Mouse (Mus musculus) megakaryocyte, embryonic 14.5 days (primary cell): ENCODE results near the gene Gm20547.

Experiments used
- FLI1 ChIP-seq: IDR thresholded peaks from 2 replicates; pipeline ENCODE4 v1.6.1; 2012; ENCODE audit warnings: low read length, inconsistent platforms, mixed read lengths
- GATA1 ChIP-seq: IDR thresholded peaks from 3 replicates; pipeline ENCODE4 v1.6.1; 2012; ENCODE audit warnings: mixed read lengths, low read length, inconsistent platforms, borderline replicate concordance

- TF ChIP-seq GATA1 = no peak
- TF ChIP-seq FLI1 = no peak
Observed at GRCm38 (mm10) chr17:34854761-34855160, 27.1 kb downstream of the Gm20547 start.
